Mouse (Mus musculus) A20 (cell line): ENCODE measurements at regions not wholly inside any gene's neighbourhood (a gene's known extent, or its start where the extent isn't known, plus 50 kb on each side); places are given as distances from the start of the nearest gene placed in this dataset.

ENCODE experiments used
- DNase-seq: peaks from one replicate; pipeline ENCODE4 v3.0.0-alpha.2; 2011; ENCODE audit warnings: low read depth, low spot score

- DNase-seq: no peak
These were observed 261.8 kb downstream of the Tle3 start for GRCm38 (mm10) chr9:61633936-61634335.

- no peak for DNase-seq
These were observed 260.4 kb downstream of the Tle3 start for GRCm38 (mm10) chr9:61632602-61633001.

- no peak for DNase-seq
These were observed 258.9 kb downstream of the Tle3 start for GRCm38 (mm10) chr9:61631097-61631496.

- peak; percentile 58 for DNase-seq
These were observed 255.8 kb downstream of the Tle3 start for GRCm38 (mm10) chr9:61627801-61628574.

GRCm38 (mm10) chr9:61622933-61623332, 250.8 kb downstream of the Tle3 start:
- DNase-seq: no peak

GRCm38 (mm10) chr9:61621939-61622338, 249.8 kb downstream of the Tle3 start:
- DNase-seq: no peak

- no peak for DNase-seq
These were observed 248.6 kb downstream of the Tle3 start for GRCm38 (mm10) chr9:61620786-61621185.

- DNase-seq: no peak
These were observed 247.9 kb downstream of the Tle3 start for GRCm38 (mm10) chr9:61620105-61620504.

GRCm38 (mm10) chr9:61618510-61619249, 246.5 kb downstream of the Tle3 start:
- DNase-seq: no peak

- DNase-seq: no peak
These were observed 245.8 kb downstream of the Tle3 start for GRCm38 (mm10) chr9:61617979-61618378.

- DNase-seq: no peak
These were observed 243.4 kb downstream of the Tle3 start for GRCm38 (mm10) chr9:61615556-61615955.

GRCm38 (mm10) chr9:61607576-61607975, 235.4 kb downstream of the Tle3 start:
- DNase-seq: no peak

GRCm38 (mm10) chr9:61602353-61602978, 230.3 kb downstream of the Tle3 start:
- DNase-seq: no peak

GRCm38 (mm10) chr9:61601911-61602310, 229.7 kb downstream of the Tle3 start:
- no peak for DNase-seq

GRCm38 (mm10) chr9:61597287-61597686, 225.1 kb downstream of the Tle3 start:
- no peak for DNase-seq

- DNase-seq: no peak
These were observed 224.4 kb downstream of the Tle3 start for GRCm38 (mm10) chr9:61596410-61597108.

GRCm38 (mm10) chr9:61595170-61595967, 223.2 kb downstream of the Tle3 start:
- no peak for DNase-seq

GRCm38 (mm10) chr9:61593991-61594390, 221.8 kb downstream of the Tle3 start:
- no peak for DNase-seq

GRCm38 (mm10) chr9:61589727-61590299, 217.6 kb downstream of the Tle3 start:
- no peak for DNase-seq

- no peak for DNase-seq
These were observed 211.3 kb downstream of the Tle3 start for GRCm38 (mm10) chr9:61583281-61584072.
